Mouse (Mus musculus) kidney, adult 2 months (tissue): ENCODE results near the gene Dnttip1.

Source experiments
- CTCF ChIP-seq: fragments of 200-500 bp; conservative IDR thresholded peaks from 2 replicates; pipeline ENCODE4 v1.5.1; 2011; ENCODE audit warnings: low read depth, mild to moderate bottlenecking, control low read depth, low read length, moderate library complexity, mixed read lengths; ENCODE audit not compliant: insufficient read depth, insufficient read length
- POLR2A ChIP-seq: fragments of 200-500 bp; IDR thresholded peaks from one replicate; pipeline ENCODE4 v1.6.1; 2011; ENCODE audit warnings: low read depth, low read length, control low read depth

GRCm38 (mm10) chr2:164792400-164793190, 46.8 kb downstream of the Dnttip1 start:
- no peak for TF ChIP-seq POLR2A
- no peak for TF ChIP-seq CTCF
